Mouse (Mus musculus) layer of hippocampus, postnatal 14 days (tissue): ENCODE results near the gene Olfr890. TPM values are rescaled to one million over a fixed set of nuclear protein-coding genes. Genes with fewer than 3 reads are reported as not detected.
"Not testable (repeated sequence)": the region's sequence is repeated elsewhere in the genome, so short reads cannot be mapped to it uniquely, and the experiment has no call there.

ENCODE experiments used
- DNase-seq, 2 experiments: peaks; one replicate each; pipeline ENCODE4 v3.0.0; 2021 to 2022; ENCODE audit warnings: low spot score in 2 of 2, mixed read lengths in 1 of 2
- long read RNA-seq, 2 experiments: library from polyadenylated mRNA; stranded (forward); transcript quantifications; one replicate each; pipeline ENCODE4 v2.0.0; 2021
- total RNA-seq, 2 experiments: library from RNA; stranded (reverse); gene quantifications; 2 replicates each; pipeline ENCODE4 v1.2.3; 2021

Olfr890 gene
- total RNA-seq, result not detected
- long read RNA-seq, experiment 1, result 0 reads
- long read RNA-seq, experiment 2, result 0 reads

- no peak for DNase-seq
These were observed at the start of gene Olfr890 for GRCm38 (mm10) chr9:38142217-38142616. Gene Olfr890, plus strand, starts transcription at chr9:38142517.

GRCm38 (mm10) chr9:38107828-38108227, 34.5 kb upstream of the Olfr890 start, which contains the start of gene Olfr888:
Gene Olfr888, plus strand, starts transcription at chr9:38108128.
- no peak for DNase-seq

DNA sequence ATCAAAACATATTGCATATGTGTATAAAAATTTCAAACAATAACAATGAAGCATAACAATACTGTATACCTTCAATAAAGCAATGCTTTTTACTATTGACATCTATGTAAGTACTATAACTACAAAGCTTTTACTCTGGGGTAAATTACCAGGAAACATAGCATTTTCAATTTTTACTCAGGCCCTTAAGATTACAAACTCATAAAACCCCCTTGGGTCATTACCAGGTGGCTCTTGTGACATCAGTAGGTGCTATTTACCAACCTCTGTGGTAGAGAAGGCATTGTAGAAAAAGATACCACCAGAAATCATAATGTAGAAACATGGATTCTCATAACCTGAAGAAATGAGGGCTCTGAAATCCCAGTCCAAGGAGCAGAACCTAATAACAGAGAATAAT, 27.4 kb upstream of the Olfr890 start, which contains the start of gene Olfr889:
Olfr889 (plus strand) TSS at position 301 of the 400 bp plus-strand sequence.
- no peak for DNase-seq

GRCm38 (mm10) chr9:38168341-38168740, 26.0 kb downstream of the Olfr890 start:
- DNase-seq, result not testable (repeated sequence)

GRCm38 (mm10) chr9:38180721-38181120, 38.4 kb downstream of the Olfr890 start, which contains the start of gene Olfr891:
Gene Olfr891, minus strand, starts transcription at chr9:38180821.
- DNase-seq, result no peak

Other genes with a start within 250 kb of the Olfr890 start
- not detected for gene Olfr145, start 245.8 kb upstream of the Olfr890 start, total RNA-seq
- gene Olfr878, start 224.7 kb upstream of the Olfr890 start, total RNA-seq, result not detected
- gene Olfr881, start 150.7 kb upstream of the Olfr890 start, total RNA-seq, result not detected
- not detected for gene Olfr883, start 116.7 kb upstream of the Olfr890 start, total RNA-seq
- not detected for gene Olfr884, start 96.0 kb upstream of the Olfr890 start, total RNA-seq
- gene Olfr885, start 81.2 kb upstream of the Olfr890 start, total RNA-seq, result not detected
- gene Olfr887, start 58.4 kb upstream of the Olfr890 start, total RNA-seq, result not detected
- not detected for gene Olfr888, start 34.4 kb upstream of the Olfr890 start, total RNA-seq
- not detected for gene Olfr889, start 27.3 kb upstream of the Olfr890 start, total RNA-seq
- not detected for gene Olfr891, start 38.3 kb downstream of the Olfr890 start, total RNA-seq
- gene Olfr893, start 65.8 kb downstream of the Olfr890 start, total RNA-seq, result not detected
- gene Olfr894, start 75.5 kb downstream of the Olfr890 start, total RNA-seq, result not detected
- gene Olfr143, start 110.3 kb downstream of the Olfr890 start, total RNA-seq, result not detected
- not detected for gene Olfr895, start 125.3 kb downstream of the Olfr890 start, total RNA-seq
- not detected for gene Olfr896-ps1, start 148.6 kb downstream of the Olfr890 start, total RNA-seq
- gene Olfr25, start 186.5 kb downstream of the Olfr890 start, total RNA-seq, result not detected
- not detected for gene Olfr898, start 205.9 kb downstream of the Olfr890 start, total RNA-seq
- gene Olfr250, start 224.4 kb downstream of the Olfr890 start, total RNA-seq, result not detected
- not detected for gene Olfr251, start 234.6 kb downstream of the Olfr890 start, total RNA-seq